Mouse (Mus musculus) heart, embryonic 14.5 days (tissue): Measurements from ENCODE around the gene Rsph4a. TPM values are rescaled to one million over a fixed set of nuclear protein-coding genes. Genes with fewer than 3 reads are reported as not detected.
"Not testable (repeated sequence)": the region's sequence is repeated elsewhere in the genome, so short reads cannot be mapped to it uniquely, and the experiment has no call there.

Experiments used
- ATAC-seq: fragments of 200-750 bp; cut with Nextera tagmentation; 2 replicates; pipeline ENCODE4 v1.8.0; 2017; ENCODE audit warnings: low read depth, moderate TSS enrichment; ENCODE audit not compliant: insufficient number of reproducible peaks, insufficient read depth, low FRiP score
- H3K27ac ChIP-seq, 2 experiments: fragments of 200-500 bp in 1 of 2; fragments of 300-500 bp in 1 of 2; sonication (generic) in 1 of 2; replicated peaks in 1 of 2; 2 replicates each; pipeline ENCODE4 v1.5.1; 2012 to 2014; ENCODE audit warnings: low read depth in 2 of 2, low read length in 2 of 2, control low read depth in 1 of 2, mild to moderate bottlenecking in 1 of 2, mixed read lengths in 1 of 2; ENCODE audit not compliant: control insufficient read depth in 1 of 2, insufficient read depth in 1 of 2
- H3K27me3 ChIP-seq: fragments of 300-500 bp; sonication (generic); 2 replicates; pipeline ENCODE4 v1.6.1; 2014; ENCODE audit warnings: mild to moderate bottlenecking, low read length, control low read depth; ENCODE audit not compliant: control insufficient read depth, insufficient read depth
- H3K36me3 ChIP-seq: fragments of 300-500 bp; sonication (generic); 2 replicates; pipeline ENCODE4 v1.6.1; 2014; ENCODE audit warnings: mild to moderate bottlenecking, control low read depth, low read length, mixed read lengths; ENCODE audit not compliant: control insufficient read depth, insufficient read depth
- H3K4me1 ChIP-seq, 2 experiments: fragments of 200-500 bp in 1 of 2; fragments of 300-500 bp in 1 of 2; sonication (generic) in 1 of 2; 2 replicates each; pipeline ENCODE4 v1.6.1; 2012 to 2014; ENCODE audit warnings: low read length in 2 of 2, control low read depth in 1 of 2, mixed read lengths in 1 of 2; ENCODE audit not compliant: control insufficient read depth in 2 of 2, insufficient read depth in 2 of 2
- H3K4me2 ChIP-seq: fragments of 300-500 bp; sonication (generic); 2 replicates; pipeline ENCODE4 v1.6.1; 2014; ENCODE audit warnings: mild to moderate bottlenecking, low read length
- H3K4me3 ChIP-seq, 2 experiments: fragments of 200-500 bp in 1 of 2; fragments of 300-500 bp in 1 of 2; sonication (generic) in 1 of 2; 2 replicates each; pipeline ENCODE4 v1.5.1; 2012 to 2014; ENCODE audit warnings: low read length in 2 of 2, mild to moderate bottlenecking in 2 of 2, control low read depth in 1 of 2, low read depth in 1 of 2, moderate library complexity in 1 of 2; ENCODE audit not compliant: control insufficient read depth in 1 of 2, insufficient read depth in 1 of 2
- H3K9ac ChIP-seq: fragments of 300-500 bp; sonication (generic); 2 replicates; pipeline ENCODE4 v1.6.1; 2014; ENCODE audit warnings: mild to moderate bottlenecking, low read length
- H3K9me3 ChIP-seq: fragments of 300-500 bp; sonication (generic); 2 replicates; pipeline ENCODE4 v1.6.1; 2016; ENCODE audit warnings: low read length, control low read depth; ENCODE audit not compliant: control insufficient read depth
- WGBS: fragments of 180-500 bp; shearing (Covaris S2); extraction: QIAGEN DNeasy Blood & Tissue Kit; methylation state at CpG from one replicate; pipeline ENCODE4 v1.1.7; 2014; 5-methylcytosine and 5-hydroxymethylcytosine counted together
- polyA plus RNA-seq: library from polyadenylated mRNA; unstranded; fragments of >200 nt; fragmentation: Nextera tagmentation; extraction: Ambion mirVana; gene quantifications from 2 replicates; pipeline ENCODE4 v1.2.1, GENCODE M21; 2014

The Rsph4a gene
- polyA plus RNA-seq, result 0.05 TPM in 2 replicates

GRCm38 (mm10) chr10:33904530-33905481 lies at the start of gene Rsph4a:
Gene Rsph4a (plus strand): TSS chr10:33905111.
- no peak for ATAC-seq
- Histone ChIP-seq H3K36me3 (no peaks in the 10 kb centered on the region), H3K4me3 (peak within 1 kb of the TSS; percentile 53 to 58), H3K27ac (no peak within 1 kb of the TSS), H3K9ac (peak within 1 kb of the TSS; percentile 61), H3K4me2 (peak within 1 kb of the TSS; percentile 85), H3K9me3 (no peaks in the 10 kb centered on the region), H3K4me1 (no peaks in the 10 kb centered on the region; a peak in 1 of 4 replicates), H3K27me3 (no peaks in the 10 kb centered on the region)
- 7% methylated on average over 17 of the region's 17 CpGs for WGBS

- Histone ChIP-seq H3K27ac (no peak within 1 kb of the TSS), H3K9ac (no peak within 1 kb of the TSS), H3K4me1 (no peaks in the 10 kb centered on the region), H3K36me3 (no peaks in the 10 kb centered on the region), H3K27me3 (no peaks in the 10 kb centered on the region), H3K4me2 (no peak within 1 kb of the TSS), H3K9me3 (no peaks in the 10 kb centered on the region), H3K4me3 (no peak within 1 kb of the TSS)
- no peak for ATAC-seq
These were observed 47.5 kb upstream of the Rsph4a start, which contains the start of gene Sult3a1 for GRCm38 (mm10) chr10:33857421-33857820. Gene Sult3a1 (plus strand): TSS chr10:33857721.

- Histone ChIP-seq H3K4me1 (no peaks in the 10 kb centered on the region), H3K36me3 (no peaks in the 10 kb centered on the region), H3K27me3 (no peaks in the 10 kb centered on the region), H3K9me3 (no peaks in the 10 kb centered on the region), H3K9ac (no peak overlapping the region), H3K27ac (no peak overlapping the region), H3K4me3 (no peak overlapping the region), H3K4me2 (no peak overlapping the region)
- WGBS, result 67% methylated on average over 2 of the region's 2 CpGs
- no peak for ATAC-seq
These were observed 38.9 kb upstream of the Rsph4a start for GRCm38 (mm10) chr10:33865994-33866393.

GRCm38 (mm10) chr10:33870441-33870840 lies 34.5 kb upstream of the Rsph4a start:
- no peak overlapping the region for H3K4me2 ChIP-seq
- H3K36me3 ChIP-seq, result no peaks in the 10 kb centered on the region
- H3K9ac ChIP-seq, result no peak overlapping the region
- no peak overlapping the region for H3K4me3 ChIP-seq
- no peaks in the 10 kb centered on the region for H3K9me3 ChIP-seq
- ATAC-seq, result no peak
- H3K4me1 ChIP-seq, result no peaks in the 10 kb centered on the region
- WGBS, result 10% methylated on average over 1 of the region's 1 CpGs
- no peak overlapping the region for H3K27ac ChIP-seq
- H3K27me3 ChIP-seq, result no peaks in the 10 kb centered on the region

- Histone ChIP-seq H3K9me3 (no peaks in the 10 kb centered on the region), H3K4me2 (no peak overlapping the region), H3K36me3 (no peaks in the 10 kb centered on the region), H3K4me1 (no peaks in the 10 kb centered on the region), H3K27ac (no peak overlapping the region), H3K4me3 (no peak overlapping the region), H3K9ac (no peak overlapping the region), H3K27me3 (no peaks in the 10 kb centered on the region)
- 79% methylated on average over 2 of the region's 2 CpGs for WGBS
- no peak for ATAC-seq
These were observed 32.1 kb upstream of the Rsph4a start for GRCm38 (mm10) chr10:33872672-33873398.

- not testable (repeated sequence) for H3K4me2 ChIP-seq, H3K36me3 ChIP-seq, H3K27me3 ChIP-seq, H3K9me3 ChIP-seq, ATAC-seq, H3K27ac ChIP-seq, H3K4me3 ChIP-seq, H3K9ac ChIP-seq, H3K4me1 ChIP-seq
- WGBS, result 84% methylated on average over 2 of the region's 2 CpGs
These were observed 22.5 kb upstream of the Rsph4a start for GRCm38 (mm10) chr10:33882411-33882810.

- H3K36me3 ChIP-seq, H3K4me1 ChIP-seq, H3K4me2 ChIP-seq, H3K4me3 ChIP-seq, H3K27ac ChIP-seq, H3K9me3 ChIP-seq, H3K9ac ChIP-seq, ATAC-seq, H3K27me3 ChIP-seq: not testable (repeated sequence)
- 59% methylated on average over 1 of the region's 1 CpGs for WGBS
These were observed 3.4 kb upstream of the Rsph4a start for GRCm38 (mm10) chr10:33901520-33901919.
